Mouse (Mus musculus) kidney, postnatal 0 days (tissue): ENCODE measurements at regions not wholly inside any gene's neighbourhood (a gene's known extent, or its start where the extent isn't known, plus 50 kb on each side); places are given as distances from the start of the nearest gene placed in this dataset.

ENCODE experiments used
- ATAC-seq: fragments of 200-750 bp; cut with Nextera tagmentation; replicated peaks from 2 replicates; pipeline ENCODE4 v1.8.0; 2017; ENCODE audit warnings: low read depth, moderate number of reproducible peaks, moderate TSS enrichment, moderate library complexity; ENCODE audit not compliant: low FRiP score
- DNase-seq: peaks from one replicate; pipeline ENCODE4 v3.0.0-alpha.2; 2016; ENCODE audit warnings: low spot score
- H3K27ac ChIP-seq: fragments of 300-500 bp; sonication (generic); 2 replicates; pipeline ENCODE4 v1.5.1; 2014; ENCODE audit warnings: mild to moderate bottlenecking
- H3K27me3 ChIP-seq: fragments of 300-500 bp; sonication (generic); 2 replicates; pipeline ENCODE4 v1.6.1; 2014; ENCODE audit warnings: low read length, mixed read lengths; ENCODE audit not compliant: insufficient read depth
- H3K36me3 ChIP-seq: fragments of 300-500 bp; sonication (generic); 2 replicates; pipeline ENCODE4 v1.6.1; 2014; ENCODE audit warnings: low read length, mixed read lengths; ENCODE audit not compliant: insufficient read depth
- H3K4me1 ChIP-seq: fragments of 300-500 bp; sonication (generic); replicated peaks from 2 replicates; pipeline ENCODE4 v1.6.1; 2014; ENCODE audit warnings: antibody characterized with exemption, low read length, mixed read lengths; ENCODE audit not compliant: insufficient read depth
- H3K4me2 ChIP-seq: fragments of 300-500 bp; sonication (generic); 2 replicates; pipeline ENCODE4 v1.6.1; 2014; ENCODE audit warnings: mild to moderate bottlenecking, low read length, moderate library complexity, mixed read lengths
- H3K4me3 ChIP-seq: fragments of 300-500 bp; sonication (generic); replicated peaks from 2 replicates; pipeline ENCODE4 v1.5.1; 2014; ENCODE audit warnings: low read depth, low read length
- H3K9ac ChIP-seq: fragments of 300-500 bp; sonication (generic); 2 replicates; pipeline ENCODE4 v1.6.1; 2014; ENCODE audit warnings: low read depth, low read length
- H3K9me3 ChIP-seq: fragments of 300-500 bp; sonication (generic); replicated peaks from 2 replicates; pipeline ENCODE4 v1.6.1; 2016; ENCODE audit warnings: low read length, inconsistent platforms, mixed read lengths
- CTCF ChIP-seq: IDR thresholded peaks from 2 replicates; pipeline ENCODE4 v1.5.1; 2016; ENCODE audit warnings: antibody characterized with exemption, low read depth, mild to moderate bottlenecking, moderate library complexity
- WGBS: fragments of 180-500 bp; shearing (Covaris S2); extraction: QIAGEN DNeasy Blood & Tissue Kit; methylation state at CpG from one replicate; pipeline ENCODE4 v1.1.7; 2014; 5-methylcytosine and 5-hydroxymethylcytosine counted together

DNA sequence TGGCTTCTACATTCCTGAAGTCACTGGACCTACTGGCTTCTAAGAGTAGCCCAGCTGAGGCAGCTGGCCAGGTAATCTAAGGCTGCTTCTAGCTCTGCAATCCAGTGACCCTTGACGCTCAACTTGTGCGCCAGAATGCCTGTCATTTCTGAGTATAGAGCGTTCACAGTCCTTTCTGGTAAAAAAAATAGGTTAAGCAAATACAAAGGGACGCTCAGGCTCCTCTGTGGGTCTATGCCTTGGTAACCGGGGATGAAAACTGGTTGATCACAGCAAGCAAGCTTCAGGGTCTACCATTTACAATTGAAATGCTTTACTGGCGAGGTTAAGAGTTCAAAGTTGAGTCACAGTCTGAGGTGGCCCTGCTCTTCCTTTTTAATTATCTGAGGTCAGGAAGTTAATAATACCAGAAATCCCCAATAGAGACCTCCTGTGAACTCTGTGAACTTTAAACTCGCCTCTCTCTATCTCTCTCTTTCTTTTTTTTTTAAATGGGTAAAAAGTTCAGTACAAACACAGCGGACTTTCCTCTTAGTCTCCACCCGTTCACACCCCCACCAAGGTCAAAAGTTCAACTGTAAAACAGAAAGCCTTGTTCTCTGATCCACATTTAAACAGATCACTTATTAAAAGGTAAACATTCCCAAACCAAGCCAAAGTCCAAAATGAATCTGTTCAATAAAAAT, 148.6 kb downstream of the Nrip1 start:
- H3K4me3 ChIP-seq, result no peak overlapping the region
- H3K4me1 ChIP-seq, result peaks cover 19% of the 10 kb centered on the region; the same call in 1 of the 2 replicates
- no peak for TF ChIP-seq CTCF
- WGBS, result 8% methylated on average over 9 of the region's 9 CpGs
- H3K9ac ChIP-seq, result no peak overlapping the region
- no peaks in the 10 kb centered on the region for H3K27me3 ChIP-seq
- ATAC-seq (peak; percentile 71), DNase-seq (peak; percentile 61)
- no peaks in the 10 kb centered on the region for H3K9me3 ChIP-seq
- peak overlapping the region; percentile 58; the same call in 1 of the 2 replicates for H3K27ac ChIP-seq
- H3K36me3 ChIP-seq, result no peaks in the 10 kb centered on the region
- H3K4me2 ChIP-seq, result no peak overlapping the region

DNA sequence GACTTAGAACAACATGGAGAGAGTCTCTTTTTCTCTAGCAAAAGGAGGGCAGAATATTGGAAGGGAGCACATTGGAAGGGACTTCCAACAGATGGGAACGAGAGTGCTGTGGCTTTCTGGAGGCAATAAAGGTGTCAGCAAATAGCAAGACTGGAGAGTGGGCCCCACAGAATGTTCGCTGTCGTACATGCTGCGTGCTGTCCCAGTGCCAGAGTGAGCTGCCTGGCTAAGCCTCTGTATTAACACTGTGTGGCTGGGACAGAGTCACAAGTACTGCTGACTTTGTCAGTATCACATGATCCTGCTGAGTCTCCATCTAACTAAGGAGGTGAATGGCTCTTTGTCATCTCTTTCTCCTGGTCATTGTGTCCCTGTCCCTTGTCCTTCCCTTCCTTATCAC, 149.9 kb downstream of the Nrip1 start:
- ATAC-seq (no peak), DNase-seq (peak; percentile 28)
- Histone ChIP-seq H3K36me3 (no peaks in the 10 kb centered on the region), H3K4me2 (no peak overlapping the region), H3K27ac (peak overlapping the region; percentile 3; the same call in 1 of the 2 replicates), H3K9ac (no peak overlapping the region), H3K4me3 (no peak overlapping the region), H3K4me1 (peaks cover 19% of the 10 kb centered on the region; the same call in 1 of the 2 replicates), H3K9me3 (no peaks in the 10 kb centered on the region), H3K27me3 (no peaks in the 10 kb centered on the region)
- 57% methylated on average over 4 of the region's 4 CpGs for WGBS
- TF ChIP-seq CTCF, result no peak

DNA sequence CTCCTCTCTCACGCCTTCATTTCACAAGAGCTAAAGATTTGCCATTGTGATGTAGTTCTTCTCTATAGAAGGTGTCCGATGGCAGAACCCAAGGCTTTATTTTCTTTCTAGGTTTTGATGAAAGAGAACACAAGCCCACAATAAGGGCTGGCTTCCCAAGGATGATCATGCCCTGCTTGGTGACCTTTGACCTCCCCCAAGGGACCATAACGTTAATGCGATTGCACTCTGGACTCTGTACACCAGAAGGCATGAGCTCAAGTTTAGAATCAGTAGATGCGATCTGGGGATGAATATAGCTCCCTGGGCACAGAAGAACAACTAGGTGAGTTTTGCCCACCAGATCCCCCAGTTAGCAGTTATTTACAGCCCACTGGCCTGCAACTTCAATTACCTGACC, 150.7 kb downstream of the Nrip1 start:
- Histone ChIP-seq H3K9ac (no peak overlapping the region), H3K36me3 (no peaks in the 10 kb centered on the region), H3K27ac (no peak overlapping the region), H3K27me3 (no peaks in the 10 kb centered on the region), H3K4me1 (peaks cover 19% of the 10 kb centered on the region; the same call in 1 of the 2 replicates), H3K4me3 (no peak overlapping the region), H3K9me3 (no peaks in the 10 kb centered on the region), H3K4me2 (no peak overlapping the region)
- DNase-seq (no peak), ATAC-seq (no peak)
- 63% methylated on average over 5 of the region's 5 CpGs for WGBS
- no peak for TF ChIP-seq CTCF

DNA sequence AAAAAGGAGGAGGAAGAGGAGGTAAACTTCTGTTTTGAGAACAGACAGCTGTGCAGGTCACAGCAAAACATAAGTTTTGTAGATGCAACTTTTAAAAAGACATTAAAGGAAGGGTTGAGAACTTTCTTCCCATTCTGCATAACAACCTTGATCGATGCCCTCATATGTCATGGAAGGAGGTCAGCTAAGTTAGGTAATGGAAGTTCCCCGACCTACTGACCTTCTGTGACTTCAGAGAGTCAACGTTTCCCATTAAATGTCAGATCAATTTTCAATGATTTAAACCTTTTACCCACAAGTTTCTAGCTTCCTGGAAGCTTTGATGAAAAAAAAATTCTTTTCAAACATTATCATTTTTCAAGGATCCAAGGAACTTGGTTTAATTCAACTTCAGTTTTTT, 153.2 kb downstream of the Nrip1 start:
- 49% methylated on average over 3 of the region's 3 CpGs for WGBS
- DNase-seq (no peak), ATAC-seq (no peak)
- Histone ChIP-seq H3K27me3 (no peaks in the 10 kb centered on the region), H3K27ac (no peak overlapping the region), H3K9ac (no peak overlapping the region), H3K4me2 (no peak overlapping the region), H3K4me3 (no peak overlapping the region), H3K9me3 (no peaks in the 10 kb centered on the region), H3K36me3 (no peaks in the 10 kb centered on the region), H3K4me1 (peaks cover 9% of the 10 kb centered on the region; the same call in 1 of the 2 replicates)
- no peak for TF ChIP-seq CTCF

- Histone ChIP-seq H3K27ac (no peak overlapping the region), H3K4me2 (no peak overlapping the region), H3K4me1 (peaks cover 1% of the 10 kb centered on the region; the same call in 1 of the 2 replicates), H3K36me3 (no peaks in the 10 kb centered on the region), H3K9me3 (no peaks in the 10 kb centered on the region), H3K9ac (no peak overlapping the region), H3K4me3 (no peak overlapping the region), H3K27me3 (no peaks in the 10 kb centered on the region)
- DNase-seq (no peak), ATAC-seq (no peak)
- no peak for TF ChIP-seq CTCF
Measured at GRCm38 (mm10) chr16:76219233-76219632, 154.4 kb downstream of the Nrip1 start.

GRCm38 (mm10) chr16:76218310-76219170, 155.1 kb downstream of the Nrip1 start:
- DNase-seq (no peak), ATAC-seq (peak; percentile 69)
- no peak overlapping the region for H3K9ac ChIP-seq
- 76% methylated on average over 11 of the region's 11 CpGs for WGBS
- no peaks in the 10 kb centered on the region for H3K9me3 ChIP-seq
- H3K36me3 ChIP-seq, result no peaks in the 10 kb centered on the region
- no peak for TF ChIP-seq CTCF
- H3K4me2 ChIP-seq, result no peak overlapping the region
- no peak overlapping the region for H3K4me3 ChIP-seq
- no peak overlapping the region for H3K27ac ChIP-seq
- no peaks in the 10 kb centered on the region; the same call in 1 of the 2 replicates for H3K4me1 ChIP-seq
- no peaks in the 10 kb centered on the region for H3K27me3 ChIP-seq
